Comparison of ENCODE assay signal across 19 mouse cellular contexts in the genomic region with DNA sequence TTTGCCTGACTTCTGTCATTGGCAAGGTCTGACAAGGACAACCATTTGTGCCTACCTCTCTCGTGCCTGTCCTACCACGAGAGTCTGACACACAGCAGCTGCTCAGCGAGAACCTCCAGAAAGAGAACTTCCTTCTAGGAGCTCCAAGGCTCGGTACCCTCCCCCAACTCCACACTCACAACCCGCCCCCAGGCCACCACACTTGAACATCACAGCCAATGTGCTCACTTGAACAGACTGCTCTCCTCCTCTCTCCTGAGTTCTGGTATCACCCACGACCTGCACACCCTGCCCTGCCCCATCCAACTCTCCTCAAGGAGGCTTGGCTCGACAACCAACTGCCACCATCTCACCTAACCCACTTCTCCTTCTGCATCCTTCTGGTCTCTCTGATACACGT. TPM values are rescaled to one million over a fixed set of nuclear protein-coding genes. Genes with fewer than 3 reads are reported as not detected.
DNase-seq lines count a peak whose midpoint lies in the region; TF ChIP-seq lines count a peak whose summit lies in the region.
"Had no signal": no experiment of that assay in that cellular context is flagged by ENCODE, and none has a peak within 500 bp of the region (broad histone marks: within the 10 kb centered on the region; RNA-seq: fewer than 3 reads in every experiment).

No protein-coding gene starts in this region.

- no peak for DNase-seq in layer of hippocampus, adult 2 months (ENCODE audit: low spot score in 2 of 2)
- no peak for DNase-seq in layer of hippocampus, adult 9-11 months
- peak; percentile 84 for DNase-seq in right cerebral cortex, adult 18-20 months
- DNase-seq in right cerebral cortex, postnatal 10 days (ENCODE audit: low spot score in 2 of 2): no peak
- peak; percentile 50 to 78 for DNase-seq in left cerebral cortex, postnatal 36 days (ENCODE audit: low spot score in 2 of 2)
- peak; percentile 79 for DNase-seq in telencephalon, adult 2 months (ENCODE audit: low read depth, low spot score)
- no peak for DNase-seq in forebrain, embryonic 10.5 days (ENCODE audit: extremely low spot score, low spot score)
- DNase-seq: adrenal gland, adult 2 months; adrenal gland, postnatal 25 days; cerebellum, adult 2 months; cerebellum, postnatal 14 days; embryo, embryonic 11 days; gastrocnemius, adult 2 months; gastrocnemius, postnatal 25 days had no signal

- TF ChIP-seq CTCF in layer of hippocampus, adult 2 months (conservative IDR thresholded peaks at IDR 0.05): no peak

- H3K27me3 ChIP-seq in forebrain, embryonic 10.5 days (ENCODE audit: poor library complexity, severe bottlenecking): no peaks in the 10 kb centered on the region
- H3K27me3 ChIP-seq: embryonic facial prominence, embryonic 15.5 days; forebrain, embryonic 12.5 days; heart, embryonic 12.5 days had no signal

- intact Hi-C loops in left cerebral cortex, postnatal 36 days (cut with DNase I): no loop called here

- no peaks in the 10 kb centered on the region for H3K9me3 ChIP-seq in forebrain, embryonic 10.5 days
- H3K9me3 ChIP-seq: embryonic facial prominence, embryonic 15.5 days; forebrain, embryonic 12.5 days; heart, embryonic 12.5 days; hindbrain, embryonic 10.5 days had no signal

- WGBS in forebrain, embryonic 10.5 days: 89% methylated on average over 8 of the region's 8 CpGs

- 0 out of 2 replicates have a peak overlapping the region, but pooled peaks have one; percentile 14 for H3K27ac ChIP-seq in layer of hippocampus, adult 2 months
- H3K27ac ChIP-seq in forebrain, embryonic 10.5 days: no peak overlapping the region
- H3K27ac ChIP-seq: embryonic facial prominence, embryonic 15.5 days; forebrain, embryonic 12.5 days; gastrocnemius, adult 2 months; hindbrain, embryonic 10.5 days; hindbrain, embryonic 14.5 days had no signal

- H3K4me3 ChIP-seq in layer of hippocampus, adult 2 months: no peak overlapping the region
- no peak overlapping the region for H3K4me3 ChIP-seq in forebrain, embryonic 10.5 days
- H3K4me3 ChIP-seq: embryonic facial prominence, embryonic 15.5 days; forebrain, embryonic 12.5 days; gastrocnemius, adult 2 months; heart, embryonic 12.5 days; hindbrain, embryonic 10.5 days had no signal

- peaks cover 96% of the 10 kb centered on the region for H3K36me3 ChIP-seq in forebrain, embryonic 10.5 days (replicated peaks)

- H3K4me1 ChIP-seq in forebrain, embryonic 10.5 days: peaks cover 10% of the 10 kb centered on the region
- H3K4me1 ChIP-seq: embryonic facial prominence, embryonic 15.5 days; heart, embryonic 12.5 days had no signal

RNA-seq across cellular contexts. Expression of a gene that starts 8.2 kb away (rescaled TPM):
- 100 to 1,000 TPM; 247 to 248 TPM for total RNA-seq in layer of hippocampus, adult 2 months (2021)
- total RNA-seq in left cerebral cortex, postnatal 36 days (2021): 100 to 1,000 TPM; 225 to 248 TPM
- polyA plus RNA-seq in forebrain, embryonic 10.5 days (2016; fragmentation: Nextera tagmentation; extraction: Ambion mirVana): 4.4 and 6.8 TPM in 2 replicates

RNA-seq across cellular contexts. Expression of a gene that starts 8.5 kb away (rescaled TPM):
- total RNA-seq in layer of hippocampus, adult 2 months (2021): 10 to 100 TPM; 29.3 to 30.3 TPM
- total RNA-seq in left cerebral cortex, postnatal 36 days (2021): 10 to 100 TPM; 34.9 to 40.4 TPM
- 41.5 and 42.5 TPM in 2 replicates for polyA plus RNA-seq in forebrain, embryonic 10.5 days (2016; fragmentation: Nextera tagmentation; extraction: Ambion mirVana)

RNA-seq across cellular contexts. Expression of a gene that starts 58.1 kb away (rescaled TPM):
- total RNA-seq in layer of hippocampus, adult 2 months (2021): 1,000 to 10,000 TPM; 2,443 to 2,563 TPM
- 1,000 to 10,000 TPM; 2,106 to 2,179 TPM for total RNA-seq in left cerebral cortex, postnatal 36 days (2021)
- polyA plus RNA-seq in forebrain, embryonic 10.5 days (2016; fragmentation: Nextera tagmentation; extraction: Ambion mirVana): 6.8 and 9.1 TPM in 2 replicates
- total RNA-seq: gastrocnemius, adult 2 months had no signal

Comparison
In these comparisons a context has a peak if more than half of its experiments do, and no peak if none do; other contexts are left out.
1. DNase-seq: peak in right cerebral cortex, adult 18-20 months (single experiment), left cerebral cortex, postnatal 36 days (2 of 2) and telencephalon, adult 2 months (single experiment); none in layer of hippocampus, adult 2 months (0 of 2), layer of hippocampus, adult 9-11 months (single experiment), right cerebral cortex, postnatal 10 days (0 of 2) and forebrain, embryonic 10.5 days (single experiment).